Mouse (Mus musculus): ENCODE results near the gene Nabp2.

Gene Nabp2

DNA sequence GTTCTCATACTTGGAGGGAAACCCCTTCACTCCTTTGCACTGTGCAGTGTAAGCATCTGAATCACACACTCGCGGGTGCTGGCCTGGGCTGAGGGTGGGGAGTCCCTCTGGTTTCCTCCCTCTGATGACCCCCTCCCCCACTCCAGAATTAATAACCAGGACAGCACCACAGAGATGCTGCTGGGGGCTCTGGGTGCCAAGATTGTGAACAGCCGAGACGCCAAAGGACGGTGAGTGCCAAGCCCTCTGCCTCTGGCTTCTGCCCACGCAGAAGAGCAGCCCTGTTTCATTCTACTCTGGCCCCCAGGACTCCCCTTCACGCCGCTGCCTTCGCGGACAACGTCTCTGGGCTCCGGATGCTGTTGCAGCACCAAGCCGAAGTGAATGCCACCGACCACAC lies 22.4 kb downstream of the Nabp2 start:
- no peak for DNase-seq (ENCODE audit: low spot score in 2 of 2)

DNA sequence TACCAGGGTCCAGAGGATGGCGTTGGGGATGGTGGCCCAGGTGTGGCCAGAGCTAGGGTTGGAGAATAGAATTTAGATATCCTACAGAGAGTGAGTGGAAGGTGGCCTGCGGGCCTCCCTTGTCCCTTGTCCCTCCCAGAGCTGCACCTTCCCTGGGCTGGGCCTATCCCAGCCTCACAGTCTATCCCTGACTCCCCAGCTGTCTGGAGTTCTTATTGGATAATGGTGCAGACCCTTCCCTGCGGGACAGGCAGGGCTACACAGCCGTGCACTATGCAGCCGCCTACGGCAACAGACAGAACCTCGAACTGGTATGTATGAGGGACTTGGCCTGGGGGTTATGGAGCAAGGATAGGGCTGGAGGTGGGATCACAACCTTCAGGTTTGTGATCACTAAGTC lies 25.4 kb downstream of the Nabp2 start:
- DNase-seq (ENCODE audit: low spot score in 2 of 2), result no peak

DNA sequence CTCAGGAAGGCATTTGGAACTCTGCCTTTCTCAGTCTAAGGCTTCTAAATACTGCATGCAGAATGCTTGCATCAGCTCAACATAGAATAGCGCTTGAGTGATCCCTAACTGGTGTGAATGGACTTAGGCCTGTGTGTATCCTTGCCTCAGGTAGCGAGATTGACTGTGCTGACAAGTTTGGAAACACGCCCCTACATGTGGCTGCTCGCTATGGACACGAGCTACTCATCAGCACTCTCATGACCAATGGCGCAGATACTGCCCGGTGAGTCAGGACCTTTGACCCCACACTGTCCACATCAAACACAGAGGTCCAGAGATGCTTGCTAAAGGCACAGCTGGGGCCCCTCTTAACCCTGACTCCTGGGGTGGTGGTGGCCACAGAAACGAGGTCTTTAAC lies 28.8 kb downstream of the Nabp2 start:
- no peak for DNase-seq (ENCODE audit: low spot score in 2 of 2)

DNA sequence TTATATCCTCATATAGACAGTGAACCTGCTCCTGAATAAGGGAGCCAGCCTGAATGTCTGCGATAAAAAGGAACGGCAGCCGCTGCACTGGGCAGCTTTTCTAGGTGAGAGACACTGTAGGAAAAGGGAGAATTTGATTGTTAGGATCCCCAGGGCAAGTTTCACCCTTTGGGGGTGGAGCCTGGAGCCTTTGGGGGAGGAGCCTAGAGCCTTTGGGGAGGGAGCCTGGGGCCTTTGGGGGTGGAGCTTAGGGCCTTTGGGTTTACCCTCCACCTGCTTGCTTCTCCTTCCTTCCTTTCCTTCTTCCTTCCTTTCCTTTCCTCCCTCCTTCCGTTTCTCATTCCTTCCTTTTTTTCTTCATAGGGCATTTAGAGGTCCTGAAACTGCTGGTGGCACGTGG lies 30.7 kb downstream of the Nabp2 start:
- no peak for DNase-seq (ENCODE audit: low spot score in 2 of 2)

DNA sequence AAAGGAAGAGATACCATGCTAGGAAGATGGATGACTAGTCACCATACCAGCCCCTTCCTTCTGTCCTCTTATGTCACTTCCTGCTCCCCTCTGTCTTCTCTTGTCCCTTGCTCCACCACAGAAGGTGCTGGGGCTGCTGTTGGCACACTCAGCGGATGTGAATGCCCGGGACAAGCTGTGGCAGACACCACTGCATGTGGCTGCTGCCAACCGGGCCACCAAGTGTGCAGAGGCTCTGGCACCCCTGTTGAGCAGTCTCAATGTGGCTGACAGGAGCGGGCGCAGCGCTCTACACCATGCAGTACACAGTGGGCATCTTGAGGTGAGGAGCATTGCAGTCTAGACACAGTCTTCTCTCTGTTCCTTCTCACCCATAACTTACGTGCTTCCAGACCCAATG lies 32.0 kb downstream of the Nabp2 start:
- DNase-seq (ENCODE audit: low spot score in 2 of 2), result no peak

DNA sequence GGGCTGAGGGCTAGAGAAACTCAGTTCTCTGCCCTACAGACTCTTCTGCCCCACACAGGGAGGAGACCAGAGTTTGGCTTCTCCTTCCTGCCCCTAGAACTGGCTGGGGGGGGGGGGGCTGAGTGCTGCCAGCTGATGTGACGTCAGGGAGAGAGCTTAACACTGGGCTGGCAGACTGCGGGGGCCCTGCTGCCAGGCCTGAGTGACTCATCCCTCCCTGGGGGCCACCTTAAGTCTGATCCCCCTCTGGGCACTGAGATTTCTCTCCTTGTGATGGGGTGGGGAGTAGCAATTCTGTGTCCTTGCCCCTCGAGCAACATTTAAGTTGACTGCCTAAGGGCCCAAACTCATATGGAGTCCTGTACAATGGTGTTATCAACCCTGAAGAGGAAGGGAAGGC lies 32.8 kb downstream of the Nabp2 start:
- no peak for DNase-seq (ENCODE audit: low spot score in 2 of 2)

DNA sequence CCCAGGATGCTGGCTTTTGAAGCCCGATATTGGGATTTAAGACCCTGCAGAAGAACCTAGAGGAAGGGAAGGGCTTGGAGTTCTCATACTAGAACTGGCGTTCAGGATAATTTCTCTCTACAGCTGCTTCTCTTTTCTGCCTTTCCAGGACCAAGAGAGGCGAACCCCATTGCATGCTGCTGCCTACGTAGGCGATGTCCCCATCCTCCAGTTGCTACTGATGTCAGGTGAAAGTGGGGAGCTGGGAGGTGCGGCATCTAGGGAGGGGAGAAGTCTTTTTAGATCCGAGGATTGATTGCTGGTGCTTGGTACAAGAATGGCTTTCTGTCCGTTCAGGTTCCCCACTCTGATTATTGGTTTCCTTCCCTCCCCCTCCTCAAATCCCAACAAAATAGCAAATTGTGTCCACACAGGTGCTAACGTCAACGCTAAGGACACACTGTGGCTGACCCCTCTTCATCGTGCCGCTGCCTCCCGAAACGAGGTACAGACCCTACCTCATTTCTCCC lies 33.3 kb downstream of the Nabp2 start:
- DNase-seq (ENCODE audit: low spot score in 2 of 2), result no peak

DNA sequence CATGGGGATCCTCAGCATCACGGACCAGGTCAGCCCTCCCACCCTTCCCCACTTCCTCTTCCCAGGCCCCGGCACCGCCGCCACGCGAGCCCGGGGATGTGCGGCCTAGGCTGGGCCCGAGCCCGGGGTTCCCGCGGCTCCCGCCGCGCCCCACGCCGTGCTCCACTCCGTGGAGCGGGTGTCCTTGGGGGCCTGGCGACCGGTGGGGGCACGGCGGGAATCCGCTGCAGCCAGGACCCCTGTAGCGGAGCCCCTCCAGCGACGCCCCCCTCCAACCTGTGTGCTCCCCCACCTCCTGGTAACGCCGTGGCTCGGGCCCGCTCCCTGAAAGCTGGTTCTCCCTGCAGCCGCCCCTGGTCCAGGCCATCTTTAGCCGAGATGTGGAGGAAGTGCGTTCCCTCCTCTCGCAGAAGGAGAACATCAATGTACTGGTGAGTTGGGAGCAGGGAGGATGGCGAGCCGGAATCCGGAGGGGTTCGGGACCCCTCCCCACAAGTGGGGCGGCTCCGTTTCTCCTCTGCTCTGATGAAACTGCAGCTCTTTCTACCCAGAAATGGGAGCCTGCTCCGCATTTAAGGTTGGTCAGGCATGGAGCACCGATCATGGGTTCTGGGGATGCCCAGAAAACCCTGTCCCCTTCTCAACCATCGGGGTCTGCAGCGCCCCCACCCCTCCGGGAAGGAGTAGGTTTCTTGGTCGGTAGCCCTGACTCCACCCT lies 33.9 kb downstream of the Nabp2 start:
- peak; percentile 29 to 39 for DNase-seq (ENCODE audit: low spot score in 2 of 2)

DNA sequence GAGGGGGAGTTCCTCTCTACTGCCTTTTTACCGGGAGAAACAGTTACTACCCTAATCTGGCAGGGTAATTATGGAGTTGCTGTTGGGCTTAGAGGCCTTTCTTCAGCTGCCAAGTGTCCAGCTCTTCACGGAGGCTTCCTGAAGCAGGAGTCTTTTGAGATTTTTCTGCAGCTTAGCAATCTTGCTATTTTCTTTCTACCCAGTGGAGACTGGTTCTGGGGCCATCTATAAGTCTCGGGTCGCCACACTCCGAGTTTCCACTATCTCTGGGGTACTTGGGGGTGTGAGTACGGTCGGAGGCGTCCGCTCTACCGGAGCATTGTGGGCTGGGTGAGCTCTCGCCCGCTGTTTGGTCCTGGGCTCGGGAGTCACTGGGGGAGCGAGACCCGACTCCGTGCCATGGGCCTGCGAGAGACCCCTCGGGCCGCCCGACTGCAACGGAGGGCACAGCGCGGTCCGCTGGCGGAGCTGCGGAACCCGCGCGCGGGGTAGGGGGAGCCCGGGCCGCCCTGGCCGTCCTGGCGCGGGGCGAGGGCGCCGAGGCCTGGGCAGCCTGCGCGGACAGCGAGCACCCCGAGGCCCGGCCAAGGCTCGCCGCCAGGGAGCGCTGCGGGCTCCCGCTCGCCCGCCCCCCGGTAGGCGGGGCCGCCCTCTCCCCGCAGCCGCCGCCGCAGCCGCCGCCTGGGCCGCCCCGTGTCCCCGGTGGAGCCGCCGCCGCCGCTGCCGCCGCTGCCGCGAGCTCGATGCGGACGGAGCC lies 34.7 kb downstream of the Nabp2 start, which contains the start of gene Ankrd52:
TSS of gene Ankrd52 (plus strand) at position 661 of the 757 bp plus-strand sequence.
- DNase-seq (ENCODE audit: low spot score in 2 of 2), result peak; percentile 81 to 86

DNA sequence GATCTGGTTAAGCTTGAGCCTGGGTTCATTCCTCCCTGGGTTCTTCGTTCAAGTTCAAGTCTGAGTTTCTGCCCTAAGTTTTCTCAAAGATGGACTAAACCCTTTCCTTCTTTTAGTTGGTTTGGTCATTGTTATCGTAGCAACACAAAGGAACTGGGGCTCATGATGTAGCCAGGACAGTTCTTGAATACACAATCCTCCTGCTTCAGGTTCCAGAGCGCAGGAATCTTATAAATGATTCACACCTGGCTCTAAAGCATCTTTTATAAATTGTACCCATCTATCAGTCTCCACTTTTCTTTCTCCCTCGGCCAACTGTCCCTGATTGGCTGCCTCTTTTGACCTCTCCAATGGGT lies 35.2 kb downstream of the Nabp2 start:
- DNase-seq (ENCODE audit: low spot score in 2 of 2), result no peak

DNA sequence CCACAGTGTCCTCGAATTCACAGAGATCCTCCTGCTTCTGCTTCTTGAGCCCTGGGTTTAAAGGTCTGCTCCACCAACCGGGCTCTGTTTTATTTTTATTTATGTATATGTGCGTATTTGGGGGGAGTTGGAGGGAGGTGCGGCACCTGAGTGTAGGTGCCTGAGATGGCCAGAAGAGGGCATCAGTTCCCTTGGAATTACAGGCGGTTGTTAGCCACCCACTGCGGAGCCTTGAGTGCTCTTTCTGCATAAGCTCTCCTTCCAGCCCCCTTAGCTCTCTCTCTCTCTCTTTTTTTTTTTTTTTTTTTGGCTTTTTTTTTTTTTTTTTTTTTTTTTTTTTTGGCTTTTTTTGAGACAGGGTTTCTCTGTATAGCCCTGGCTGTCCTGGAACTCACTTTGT lies 36.9 kb downstream of the Nabp2 start:
- no peak for DNase-seq (ENCODE audit: low spot score in 2 of 2)

DNA sequence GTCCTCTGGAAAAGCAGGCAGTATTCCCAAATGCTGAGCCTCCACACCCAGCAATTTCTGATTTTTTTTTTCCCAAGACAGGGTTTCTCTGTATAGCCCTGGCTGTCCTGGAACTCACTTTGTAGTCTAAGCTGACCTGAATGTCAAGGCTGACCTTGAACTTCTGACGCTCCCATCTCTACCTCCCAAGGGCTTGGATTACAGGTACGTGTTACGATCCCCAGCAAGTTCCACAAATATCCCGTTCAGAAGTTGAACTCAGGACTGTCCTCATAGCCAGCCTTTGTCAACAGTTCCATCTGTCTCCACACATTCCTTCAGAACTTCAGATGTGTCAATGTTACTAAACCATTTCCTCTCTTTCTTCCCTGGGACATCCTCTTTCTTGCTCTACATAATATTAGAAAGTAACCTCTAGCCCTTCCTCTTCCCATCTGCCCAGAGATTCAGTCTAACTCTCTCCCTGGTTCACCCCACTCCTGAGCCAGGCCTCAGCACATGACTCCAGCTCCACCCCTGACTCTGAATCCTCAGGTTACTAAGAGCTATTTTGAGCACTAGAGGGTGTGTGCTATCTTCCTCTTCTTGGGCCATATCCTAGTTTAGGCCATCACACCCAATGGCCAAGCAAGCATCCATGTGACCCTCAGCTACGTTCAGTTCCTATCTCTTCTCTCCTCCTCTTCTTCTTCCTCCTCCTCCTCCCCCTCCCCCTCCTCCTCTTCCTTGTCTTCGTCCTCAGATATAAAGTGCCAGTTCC lies 38.1 kb downstream of the Nabp2 start:
- no peak for DNase-seq (ENCODE audit: low spot score in 2 of 2)

DNA sequence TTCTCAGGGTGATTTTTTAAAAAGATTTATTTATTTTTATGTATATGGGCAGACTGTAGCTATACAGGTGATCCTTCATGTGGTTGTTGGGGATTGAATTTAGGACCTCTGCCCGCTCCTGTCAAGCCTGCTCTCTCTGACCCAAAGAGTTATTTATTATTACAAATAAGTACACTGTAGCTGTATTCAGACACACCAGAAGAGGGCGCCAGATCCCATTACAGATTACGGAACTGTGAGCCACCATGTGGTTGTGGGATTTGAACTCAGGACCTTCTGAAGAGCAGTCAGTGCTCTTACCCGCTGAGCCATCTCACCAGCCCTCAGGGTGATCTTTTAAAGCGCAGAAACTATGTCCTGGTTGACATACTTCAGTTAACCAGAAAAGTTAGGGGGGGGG lies 39.1 kb downstream of the Nabp2 start:
- no peak for DNase-seq (ENCODE audit: low spot score in 2 of 2)

DNA sequence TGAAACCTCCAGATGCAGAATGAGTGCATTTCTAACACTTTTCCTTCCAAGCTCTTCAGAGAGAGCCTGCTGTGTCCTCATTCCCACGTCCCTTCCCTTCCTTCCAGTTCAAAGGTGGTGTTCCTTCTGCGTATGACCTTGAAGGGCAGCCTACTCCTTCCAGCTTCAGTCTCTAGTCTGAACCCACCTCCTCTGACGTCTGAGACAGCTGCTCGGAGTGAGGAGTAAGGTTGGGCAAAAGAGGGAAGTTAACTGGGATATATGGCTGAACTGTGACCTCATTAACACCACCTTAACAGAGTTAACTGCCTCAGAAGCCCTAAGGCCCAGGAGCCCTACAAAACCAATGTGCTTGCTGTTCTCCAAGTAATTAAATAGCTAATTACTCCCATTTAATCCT lies 40.7 kb downstream of the Nabp2 start:
- DNase-seq (ENCODE audit: low spot score in 2 of 2), result no peak

DNA sequence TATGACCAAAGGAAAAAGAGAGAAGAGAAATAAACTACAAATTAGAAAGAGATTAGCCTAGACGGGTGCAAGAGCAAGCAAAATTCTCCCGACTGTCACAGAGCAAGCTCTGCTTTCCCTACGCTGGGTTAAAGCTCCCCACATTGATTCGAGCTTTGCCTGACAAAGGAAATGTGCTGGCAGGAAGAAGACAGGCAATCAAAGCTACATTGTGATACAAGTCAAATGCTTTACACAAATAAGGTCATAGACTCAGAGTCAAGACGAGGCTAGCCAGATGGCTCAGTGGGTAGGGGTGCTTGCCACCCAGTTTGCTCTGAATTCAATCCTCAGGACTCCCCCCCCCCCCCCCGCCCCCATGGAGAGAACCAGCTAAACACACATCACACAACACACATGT lies 41.3 kb downstream of the Nabp2 start:
- no peak for DNase-seq (ENCODE audit: low spot score in 2 of 2)

DNA sequence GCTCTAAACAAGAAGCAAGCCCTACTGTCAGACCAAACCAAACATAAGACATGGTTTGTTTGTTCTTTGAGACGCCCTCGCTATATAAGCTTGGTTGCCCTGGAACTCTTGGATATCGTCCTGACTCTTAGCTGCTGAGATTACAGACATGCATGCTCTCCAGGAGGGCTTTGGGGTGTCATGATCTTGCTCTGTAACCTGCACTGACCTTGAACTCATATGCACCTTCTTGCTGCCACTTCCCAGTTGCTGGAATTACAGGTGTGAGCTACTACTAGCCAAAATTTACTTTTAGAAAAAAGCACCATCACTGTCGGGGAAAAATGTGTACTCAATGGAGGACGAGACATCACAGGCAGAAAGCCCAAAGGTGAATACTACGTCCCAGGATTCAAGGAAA lies 41.7 kb downstream of the Nabp2 start:
- DNase-seq (ENCODE audit: low spot score in 2 of 2), result no peak

DNA sequence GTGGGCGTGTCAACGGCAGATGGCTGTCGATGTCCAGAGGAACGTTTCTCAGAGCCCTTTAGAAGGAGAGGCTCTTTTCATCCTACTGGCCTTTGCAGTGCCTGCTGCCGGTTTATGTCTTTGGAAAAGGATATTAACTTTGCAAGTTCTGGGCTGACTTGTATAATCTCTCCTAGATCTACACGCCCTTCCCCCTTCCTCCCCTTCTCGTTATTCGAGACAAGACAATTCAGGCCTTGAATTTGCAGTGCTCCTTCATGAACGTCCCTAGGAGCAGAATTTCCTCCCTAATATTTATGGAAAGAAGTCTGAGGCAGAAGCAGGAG lies 42.1 kb downstream of the Nabp2 start:
- DNase-seq (ENCODE audit: low spot score in 2 of 2), result no peak

DNA sequence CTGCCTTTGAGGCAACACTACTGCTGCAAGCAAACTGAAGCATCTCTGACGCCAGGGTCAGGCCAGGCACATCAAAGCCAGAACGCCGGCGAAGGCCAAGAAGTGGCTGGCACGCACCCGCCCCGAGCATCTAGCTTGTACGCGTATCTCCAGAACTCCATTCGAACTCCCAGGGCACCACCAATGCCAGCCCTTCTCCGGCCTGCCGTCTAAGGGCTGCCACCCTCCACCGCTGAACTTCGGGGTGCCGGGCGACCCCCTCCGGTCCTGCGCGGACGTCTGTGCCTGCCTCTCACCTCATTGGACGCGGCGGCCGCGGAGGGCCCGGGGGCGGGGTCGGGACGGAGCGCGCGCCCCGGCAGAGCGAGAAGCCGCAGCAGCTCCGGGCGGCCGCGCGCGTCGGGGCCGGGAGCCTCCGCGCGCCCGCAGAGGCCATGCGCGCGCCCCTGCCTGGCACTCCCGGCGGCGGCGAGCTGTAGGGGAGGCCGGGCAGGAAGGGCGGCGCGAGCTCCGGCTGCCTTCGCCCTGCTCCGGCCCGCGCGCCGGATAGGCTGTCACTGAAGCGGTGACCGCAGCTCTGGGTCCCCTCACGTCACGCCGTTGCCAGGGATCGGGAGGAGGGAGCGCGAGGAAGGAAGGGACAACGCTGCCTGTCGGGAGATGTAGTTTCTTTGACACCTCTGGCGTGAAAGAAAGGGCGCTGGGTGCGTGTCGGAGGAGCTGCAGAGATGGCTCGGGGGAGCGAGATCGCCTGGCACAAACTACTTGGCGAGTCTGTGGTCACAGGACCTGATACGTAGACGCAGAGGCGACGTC lies 42.7 kb downstream of the Nabp2 start, which contains the start of gene Coq10a:
TSS of gene Coq10a (minus strand) at position 596 of the 816 bp plus-strand sequence.
- peak; percentile 91 to 92 for DNase-seq (ENCODE audit: low spot score in 2 of 2)

DNA sequence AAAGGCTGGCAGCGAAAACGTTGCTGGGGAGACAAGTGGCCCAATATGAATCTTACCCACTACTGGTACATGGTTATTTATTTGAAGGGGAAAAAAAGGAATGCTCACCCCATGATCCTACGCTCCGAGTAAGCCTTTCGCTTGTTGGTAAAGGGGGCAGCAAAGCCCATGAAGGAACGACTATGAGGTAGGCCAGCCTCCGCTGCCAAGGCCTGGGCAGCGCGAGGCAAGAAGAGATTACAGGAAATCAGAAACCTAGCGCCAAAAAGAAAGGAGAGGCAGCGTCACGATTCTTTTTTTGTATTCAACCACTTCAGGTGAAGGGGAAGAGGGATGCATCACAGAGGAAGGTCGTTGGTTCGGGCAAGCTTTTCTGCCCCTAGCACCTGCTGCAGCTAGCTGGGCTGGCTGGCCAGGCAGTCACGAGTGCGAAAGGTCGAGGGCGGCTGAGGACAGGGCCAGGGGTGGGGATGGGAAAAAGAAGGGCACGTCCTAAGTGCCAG lies 43.3 kb downstream of the Nabp2 start:
- no peak for DNase-seq (ENCODE audit: low spot score in 2 of 2)

DNA sequence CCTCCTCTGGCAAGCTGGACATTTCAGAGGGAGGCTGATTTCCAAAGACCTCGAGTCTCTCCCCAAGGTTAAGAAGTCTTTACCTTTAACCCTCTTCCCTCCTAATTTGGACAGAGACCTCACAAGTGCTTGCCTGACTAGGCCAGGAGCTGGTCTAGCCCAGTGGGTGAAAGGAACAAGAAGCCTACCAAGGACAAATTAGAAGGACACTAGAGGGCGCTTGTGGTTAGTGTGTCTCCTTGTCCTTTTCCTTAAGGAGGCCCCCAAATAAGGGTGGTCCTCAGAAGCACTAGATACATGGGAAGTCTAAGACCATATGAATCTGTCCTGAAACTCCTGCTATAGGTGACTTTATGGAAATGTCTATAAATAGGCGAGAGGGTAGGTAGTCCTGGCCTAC lies 48.7 kb downstream of the Nabp2 start:
- DNase-seq (ENCODE audit: low spot score in 2 of 2), result peak in 1 of 2 experiments; percentile 29

DNA sequence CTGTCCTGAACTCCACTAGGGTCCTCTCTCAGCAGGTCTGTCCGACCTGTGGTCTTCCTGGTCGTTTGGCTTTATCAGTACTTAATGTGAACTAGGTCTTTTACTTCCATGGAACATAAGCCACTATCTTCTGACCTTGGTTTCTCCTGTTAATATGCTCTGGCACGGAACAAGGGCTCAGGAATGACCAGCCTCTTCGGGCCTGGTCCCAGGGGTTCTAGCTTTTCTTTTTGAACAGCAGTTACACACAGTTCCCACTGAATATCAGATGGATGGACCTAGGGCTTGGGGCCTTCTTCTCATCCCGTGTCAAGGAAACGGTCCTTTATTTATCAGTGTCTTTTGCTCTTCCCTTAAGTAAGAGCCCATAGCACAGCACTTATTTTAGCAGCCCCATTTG lies 49.5 kb downstream of the Nabp2 start:
- no peak for DNase-seq (ENCODE audit: low spot score in 2 of 2)

DNA sequence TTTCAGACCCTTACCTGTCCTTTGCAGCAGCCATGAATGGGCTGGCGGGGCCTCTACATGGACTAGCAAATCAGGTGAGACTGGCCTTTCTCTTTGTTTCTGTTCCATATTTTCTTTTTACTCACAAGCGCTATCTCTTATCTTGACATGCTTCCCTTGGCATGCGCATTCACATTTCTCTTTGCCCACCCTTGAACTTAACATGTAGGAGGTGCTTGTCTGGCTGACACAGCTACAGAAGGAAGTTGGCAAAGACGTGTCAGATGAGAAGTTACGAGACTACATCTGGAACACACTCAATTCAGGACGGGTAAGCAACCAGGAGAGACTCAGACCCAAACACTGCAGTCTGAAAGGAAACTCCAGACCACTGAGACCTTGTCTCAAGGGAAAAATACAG lies 52.1 kb downstream of the Nabp2 start:
- DNase-seq (ENCODE audit: low spot score in 2 of 2), result no peak

All from spleen, postnatal 36 days (tissue).